Mouse (Mus musculus) lung, postnatal 0 days (tissue): Measurements from ENCODE around the gene Hist2h3c2. TPM values are rescaled to one million over a fixed set of nuclear protein-coding genes. Genes with fewer than 3 reads are reported as not detected.
"Not testable (repeated sequence)": the region's sequence is repeated elsewhere in the genome, so short reads cannot be mapped to it uniquely, and the experiment has no call there.

Experiments used
- ATAC-seq: fragments of 200-750 bp; cut with Nextera tagmentation; 2 replicates; pipeline ENCODE4 v1.8.0; 2017; ENCODE audit warnings: moderate library complexity
- DNase-seq: peaks from one replicate; pipeline ENCODE4 v3.0.0-alpha.2; 2016; ENCODE audit warnings: low spot score
- H3K27ac ChIP-seq: fragments of 300-500 bp; sonication (generic); 2 replicates; pipeline ENCODE4 v1.5.1; 2014; ENCODE audit warnings: antibody characterized with exemption, mild to moderate bottlenecking, low read length, mixed read lengths
- H3K27me3 ChIP-seq: fragments of 300-500 bp; sonication (generic); replicated peaks from 2 replicates; pipeline ENCODE4 v1.6.1; 2014; ENCODE audit warnings: low read length, mixed read lengths; ENCODE audit not compliant: insufficient read depth
- H3K36me3 ChIP-seq: fragments of 300-500 bp; sonication (generic); 2 replicates; pipeline ENCODE4 v1.6.1; 2014; ENCODE audit warnings: low read length, mixed read lengths; ENCODE audit not compliant: insufficient read depth
- H3K4me1 ChIP-seq: fragments of 300-500 bp; sonication (generic); 2 replicates; pipeline ENCODE4 v1.6.1; 2014; ENCODE audit warnings: antibody characterized with exemption, low read depth, low read length, mixed read lengths; ENCODE audit not compliant: insufficient read depth
- H3K4me2 ChIP-seq: fragments of 300-500 bp; sonication (generic); replicated peaks from 2 replicates; pipeline ENCODE4 v1.6.1; 2014; ENCODE audit warnings: low read depth, mild to moderate bottlenecking, low read length, moderate library complexity, mixed read lengths
- H3K4me3 ChIP-seq: fragments of 300-500 bp; sonication (generic); 2 replicates; pipeline ENCODE4 v1.5.1; 2014; ENCODE audit warnings: low read depth, low read length
- H3K9ac ChIP-seq: fragments of 300-500 bp; sonication (generic); replicated peaks from 2 replicates; pipeline ENCODE4 v1.6.1; 2014; ENCODE audit warnings: low read depth, mild to moderate bottlenecking
- H3K9me3 ChIP-seq: fragments of 300-500 bp; sonication (generic); 2 replicates; pipeline ENCODE4 v1.6.1; 2016; ENCODE audit warnings: low read length, mixed read lengths
- CTCF ChIP-seq: IDR thresholded peaks from 2 replicates; pipeline ENCODE4 v1.5.1; 2016; ENCODE audit warnings: antibody characterized with exemption, mild to moderate bottlenecking
- EP300 ChIP-seq: IDR thresholded peaks from 2 replicates; pipeline ENCODE4 v1.6.1; 2016; ENCODE audit warnings: antibody characterized with exemption, mild to moderate bottlenecking, control low read depth
- WGBS: fragments of 180-500 bp; shearing (Covaris S2); extraction: QIAGEN DNeasy Blood & Tissue Kit; methylation state at CpG from one replicate; pipeline ENCODE4 v1.1.7; 2014; 5-methylcytosine and 5-hydroxymethylcytosine counted together
- polyA plus RNA-seq: library from polyadenylated mRNA; unstranded; fragments of >200 nt; fragmentation: Nextera tagmentation; extraction: Ambion mirVana; gene quantifications from 2 replicates; pipeline ENCODE4 v1.2.1, GENCODE M21; 2015

Gene Hist2h3c2
- polyA plus RNA-seq, 1 experiment from 2014 or later: 1.8 TPM

DNA sequence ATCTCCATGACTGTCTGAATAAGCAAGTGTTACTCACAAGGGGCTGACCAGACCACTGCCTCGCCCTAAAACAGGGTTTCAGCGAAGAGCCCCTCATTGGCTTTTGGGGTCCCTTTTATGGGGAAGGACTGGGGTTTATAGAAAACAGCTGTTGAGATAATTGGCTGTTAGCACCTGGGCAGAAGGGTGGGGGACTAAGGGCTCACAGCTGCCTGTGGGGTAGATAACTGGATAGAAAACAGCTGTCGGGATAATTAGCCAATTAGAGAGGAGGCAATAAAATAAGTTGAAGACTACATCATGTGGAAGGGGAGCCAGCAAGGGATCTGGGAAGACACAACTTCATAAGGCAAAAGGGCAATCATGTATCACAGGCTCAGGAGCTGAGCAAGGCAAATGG, 12.0 kb upstream of the Hist2h3c2 start:
- H3K9me3 ChIP-seq: no peaks in the 10 kb centered on the region
- no peak overlapping the region for H3K9ac ChIP-seq
- peaks cover 3% of the 10 kb centered on the region; the same call in 1 of the 2 replicates for H3K27me3 ChIP-seq
- 72% methylated on average over 3 of the region's 3 CpGs for WGBS
- H3K36me3 ChIP-seq: no peaks in the 10 kb centered on the region
- ATAC-seq (no peak), DNase-seq (no peak)
- no peak overlapping the region for H3K4me2 ChIP-seq
- H3K4me3 ChIP-seq: no peak overlapping the region
- no peak overlapping the region for H3K27ac ChIP-seq
- TF ChIP-seq CTCF: no peak
- TF ChIP-seq EP300: no peak
- H3K4me1 ChIP-seq: 0 out of 2 replicates have a peak, but pooled peaks cover 3% of the 10 kb centered on the region

DNA sequence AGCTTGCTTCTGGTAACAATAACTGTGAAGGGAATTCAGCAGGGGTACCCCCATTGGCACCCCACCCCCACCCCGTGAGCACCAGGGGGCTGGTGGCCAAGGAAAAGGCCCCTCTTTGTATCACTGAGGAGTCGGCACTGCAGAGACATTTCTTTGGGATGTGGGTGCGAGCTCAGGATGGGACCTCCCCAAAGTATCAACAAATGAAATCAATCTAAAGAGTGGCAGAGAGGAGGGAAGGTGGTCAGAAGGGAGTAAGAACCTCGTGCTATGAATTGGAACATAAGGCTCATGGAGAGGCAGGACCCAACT, 10.1 kb upstream of the Hist2h3c2 start:
- Histone ChIP-seq H3K4me1 (peaks cover 7% of the 10 kb centered on the region; the same call in 1 of the 2 replicates), H3K9ac (no peak overlapping the region), H3K4me2 (no peak overlapping the region), H3K27ac (no peak overlapping the region), H3K36me3 (no peaks in the 10 kb centered on the region), H3K27me3 (peaks cover 2% of the 10 kb centered on the region; the same call in 1 of the 2 replicates), H3K4me3 (no peak overlapping the region), H3K9me3 (no peaks in the 10 kb centered on the region)
- no peak for TF ChIP-seq CTCF
- no peak for TF ChIP-seq EP300
- DNase-seq (no peak), ATAC-seq (no peak)
- 48% methylated on average over 4 of the region's 4 CpGs for WGBS

GRCm38 (mm10) chr3:96248141-96249033, 9.5 kb upstream of the Hist2h3c2 start:
- Histone ChIP-seq H3K4me1 (peaks cover 10% of the 10 kb centered on the region; the same call in 1 of the 2 replicates), H3K27ac (no peak overlapping the region), H3K9me3 (no peaks in the 10 kb centered on the region), H3K4me2 (no peak overlapping the region), H3K4me3 (no peak overlapping the region), H3K9ac (no peak overlapping the region), H3K27me3 (no peaks in the 10 kb centered on the region; the same call in 1 of the 2 replicates), H3K36me3 (no peaks in the 10 kb centered on the region)
- DNase-seq (no peak), ATAC-seq (no peak)
- 36% methylated on average over 6 of the region's 6 CpGs for WGBS
- TF ChIP-seq CTCF (no peak), EP300 (no peak)

DNA sequence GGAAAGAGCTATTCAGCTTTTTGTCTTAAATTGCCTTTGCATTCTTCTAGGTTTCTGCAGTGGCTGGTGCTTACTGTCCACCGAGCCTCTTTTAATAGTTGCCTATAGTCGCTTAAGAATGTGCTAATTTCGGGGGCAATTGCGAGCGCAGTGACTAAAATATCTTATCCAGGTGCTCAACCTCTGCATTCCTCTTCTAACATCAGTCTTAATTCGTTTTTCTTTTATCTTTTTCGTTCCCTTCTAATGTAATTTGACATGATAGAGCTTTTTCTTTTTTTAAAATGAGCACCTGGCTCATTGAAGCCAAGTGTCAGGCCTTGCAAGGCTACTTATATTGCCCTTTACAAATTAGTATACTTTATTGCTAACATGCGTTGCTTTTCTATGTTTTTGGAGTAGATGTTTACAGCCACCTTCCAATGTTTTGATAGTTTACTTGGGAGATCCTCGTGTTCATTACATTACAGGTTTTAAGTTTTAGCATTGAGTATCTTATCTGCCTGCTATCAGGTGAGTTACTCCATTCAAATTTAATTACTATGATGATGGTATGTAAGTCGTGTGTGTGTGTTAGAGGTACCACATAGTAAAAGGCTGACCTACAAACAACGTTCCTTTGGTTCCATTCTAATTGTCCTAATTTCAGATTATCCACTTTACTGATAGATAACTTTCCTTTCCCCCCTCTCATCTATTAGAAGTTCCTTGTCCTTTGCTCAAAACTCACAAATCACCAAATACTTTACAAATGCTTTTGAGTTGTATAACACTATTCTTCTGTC, 8.6 kb upstream of the Hist2h3c2 start:
- no peaks in the 10 kb centered on the region for H3K36me3 ChIP-seq
- no peak overlapping the region for H3K4me3 ChIP-seq
- H3K27me3 ChIP-seq: no peaks in the 10 kb centered on the region
- ATAC-seq (no peak), DNase-seq (no peak)
- TF ChIP-seq CTCF (no peak), EP300 (no peak)
- no peak overlapping the region for H3K27ac ChIP-seq
- peaks cover 10% of the 10 kb centered on the region; the same call in 1 of the 2 replicates for H3K4me1 ChIP-seq
- no peak overlapping the region; the same call in 1 of the 2 replicates for H3K4me2 ChIP-seq
- 13% methylated on average over 11 of the region's 11 CpGs for WGBS
- no peak overlapping the region for H3K9ac ChIP-seq
- no peaks in the 10 kb centered on the region for H3K9me3 ChIP-seq

DNA sequence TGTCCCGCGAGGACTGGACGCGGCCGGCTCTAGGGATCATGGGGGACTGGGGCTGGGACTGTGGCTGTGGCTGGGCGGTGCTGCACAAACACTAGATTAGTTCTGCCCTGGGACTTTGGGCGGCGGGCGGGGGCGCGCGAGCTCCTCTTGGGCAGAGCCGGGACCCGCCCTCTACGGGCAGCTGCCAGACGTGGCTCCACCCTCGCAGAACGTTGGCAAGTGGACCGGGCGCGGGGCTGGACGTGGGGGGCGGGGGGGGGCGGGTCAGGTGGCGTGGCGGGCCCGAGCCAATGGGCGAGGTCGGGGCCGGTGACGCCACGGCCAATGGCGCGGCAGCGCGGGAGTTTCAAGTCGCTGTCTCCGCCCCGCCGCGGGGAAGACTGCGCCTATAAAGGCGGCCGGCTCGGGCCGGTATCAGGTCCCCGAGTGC, 7.5 kb upstream of the Hist2h3c2 start, which contains the start of gene Hist2h3c1:
TSS of gene Hist2h3c1 (plus strand) at position 259 of the 430 bp plus-strand sequence.
- H3K9me3 ChIP-seq, H3K27ac ChIP-seq, H3K36me3 ChIP-seq, H3K9ac ChIP-seq, H3K4me2 ChIP-seq, H3K4me1 ChIP-seq, DNase-seq, H3K27me3 ChIP-seq: not testable (repeated sequence)
- ATAC-seq: peak; percentile 91
- no CpG with 5 or more reads among the region's 47 CpGs for WGBS
- H3K4me3 ChIP-seq: peak within 1 kb of the TSS; percentile 25; the same call in 1 of the 2 replicates

GRCm38 (mm10) chr3:96246018-96246417, 7.1 kb upstream of the Hist2h3c2 start:
- Histone ChIP-seq H3K4me3 (peak overlapping the region; percentile 25; the same call in 1 of the 2 replicates), H3K4me1 (peaks cover 10% of the 10 kb centered on the region)
- 0% methylated on average over 10 of the region's 21 CpGs for WGBS
- ATAC-seq, H3K36me3 ChIP-seq, H3K27ac ChIP-seq, H3K9ac ChIP-seq, H3K9me3 ChIP-seq, H3K27me3 ChIP-seq, DNase-seq, H3K4me2 ChIP-seq: not testable (repeated sequence)

DNA sequence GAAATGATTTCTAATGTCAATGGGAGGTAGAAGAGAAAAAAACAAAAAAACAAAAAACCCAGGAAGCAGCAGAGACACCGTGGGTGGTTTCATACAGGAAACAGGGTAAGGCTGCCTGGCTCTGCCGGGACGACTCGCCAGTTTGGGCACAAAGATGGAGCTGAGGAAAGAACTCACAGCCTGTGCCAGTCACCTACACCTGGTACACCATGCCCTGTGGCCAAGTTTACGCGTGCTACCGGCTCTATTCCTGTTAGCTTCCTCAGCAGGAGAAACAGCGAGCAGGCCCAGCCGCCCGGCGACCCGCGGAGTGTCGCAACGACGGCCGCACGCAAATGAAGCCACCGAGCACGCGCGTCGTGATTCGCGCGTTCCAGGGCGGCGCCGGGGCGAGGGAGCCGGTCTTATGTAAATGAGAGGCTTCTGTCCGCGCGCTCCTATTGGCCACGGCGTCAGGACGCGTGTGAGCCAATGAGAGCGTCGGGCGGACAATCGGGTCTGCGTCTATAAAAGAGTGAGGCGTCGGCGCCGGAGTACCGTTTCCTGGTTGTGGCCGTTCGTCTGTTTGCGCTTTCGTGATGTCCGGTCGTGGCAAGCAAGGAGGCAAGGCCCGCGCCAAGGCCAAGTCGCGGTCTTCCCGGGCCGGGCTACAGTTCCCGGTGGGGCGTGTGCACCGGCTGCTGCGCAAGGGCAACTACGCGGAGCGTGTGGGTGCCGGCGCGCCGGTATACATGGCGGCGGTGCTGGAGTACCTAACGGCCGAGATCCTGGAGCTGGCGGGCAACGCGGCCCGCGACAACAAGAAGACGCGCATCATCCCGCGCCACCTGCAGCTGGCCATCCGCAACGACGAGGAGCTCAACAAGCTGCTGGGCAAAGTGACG, 6.3 kb upstream of the Hist2h3c2 start, which contains the start of gene Hist2h2aa1:
TSS of gene Hist2h2aa1 (plus strand) at position 495 of the 884 bp plus-strand sequence.
- not testable (repeated sequence) for H3K36me3 ChIP-seq, H3K9me3 ChIP-seq, H3K27me3 ChIP-seq
- peak; percentile 85 for DNase-seq
- Histone ChIP-seq H3K4me1 (peaks cover 14% of the 10 kb centered on the region), H3K4me3 (peak within 1 kb of the TSS; percentile 28), H3K9ac (peak within 1 kb of the TSS; percentile 37), H3K4me2 (peak within 1 kb of the TSS; percentile 55), H3K27ac (peak within 1 kb of the TSS; percentile 90)
- 0% methylated on average over 15 of the region's 88 CpGs for WGBS
- ATAC-seq: peak; percentile 85
